Mouse (Mus musculus) embryo, embryonic 11 days (tissue): ENCODE measurements around the gene Jchain.

Source experiments
- DNase-seq: peaks from one replicate; pipeline ENCODE4 v3.0.0-alpha.2; 2015

The Jchain gene

DNA sequence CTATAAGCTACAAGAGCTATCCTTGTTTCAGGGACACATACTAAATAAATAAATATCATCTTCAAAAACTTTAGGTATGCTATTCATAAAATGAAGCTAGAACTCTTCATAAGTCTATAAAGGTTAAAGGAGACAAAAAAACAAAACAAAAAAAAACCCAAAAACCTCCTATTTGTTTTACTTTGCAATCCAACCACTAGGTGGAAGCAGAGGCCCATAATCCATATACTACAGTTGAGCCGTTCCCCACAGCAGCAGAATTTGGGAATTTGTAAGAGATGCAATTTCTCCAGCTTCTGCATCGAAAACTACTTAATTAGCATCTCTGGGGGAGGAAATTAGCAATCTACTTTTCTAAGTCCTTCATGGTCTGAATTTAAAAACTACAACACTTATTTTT is 8.5 kb downstream of the Jchain start:
- DNase-seq, result peak; percentile 72

GRCm38 (mm10) chr5:88508990-88509389 is 18.7 kb downstream of the Jchain start:
- no peak for DNase-seq

DNA sequence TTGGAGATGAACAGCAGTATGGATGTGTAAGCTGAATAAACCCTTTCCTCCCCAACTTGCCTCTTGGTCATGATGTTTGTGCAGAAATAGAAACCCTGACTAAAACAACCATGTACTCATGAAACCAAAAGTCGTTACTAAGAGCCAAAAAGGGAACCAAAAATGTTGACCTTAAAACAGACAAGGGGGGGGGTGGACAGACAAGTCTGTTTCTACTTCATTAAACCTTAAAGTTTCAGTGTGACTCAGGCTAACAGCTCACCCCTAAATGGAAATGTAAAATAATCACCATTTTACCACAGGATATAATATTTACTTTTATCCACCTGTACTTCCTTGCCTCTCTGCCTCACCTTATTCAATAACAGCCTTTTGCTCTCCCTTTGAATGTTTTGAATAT is 19.1 kb downstream of the Jchain start:
- DNase-seq, result no peak

DNA sequence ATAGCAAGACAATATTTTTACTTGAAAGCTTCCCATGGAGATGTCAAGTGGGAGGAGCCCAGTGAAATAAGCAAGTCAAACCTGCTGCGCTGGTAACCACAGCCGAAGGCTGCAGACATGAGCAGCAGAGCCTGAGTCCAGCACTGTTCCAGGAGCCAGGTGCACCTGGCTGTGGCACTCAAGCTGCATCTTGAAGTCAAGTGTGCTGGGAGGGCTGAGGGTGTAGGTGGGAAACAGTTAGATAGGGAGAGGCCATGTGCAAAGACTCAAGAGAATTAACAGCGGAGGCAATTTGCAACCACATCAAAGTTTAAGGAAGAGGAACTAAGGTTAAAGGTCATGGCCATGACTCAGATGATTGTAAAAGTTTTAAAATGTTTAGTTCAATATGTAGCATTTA is 27.9 kb downstream of the Jchain start:
- DNase-seq, result no peak

GRCm38 (mm10) chr5:88491111-88491510 is 36.6 kb downstream of the Jchain start:
- DNase-seq, result no peak

DNA sequence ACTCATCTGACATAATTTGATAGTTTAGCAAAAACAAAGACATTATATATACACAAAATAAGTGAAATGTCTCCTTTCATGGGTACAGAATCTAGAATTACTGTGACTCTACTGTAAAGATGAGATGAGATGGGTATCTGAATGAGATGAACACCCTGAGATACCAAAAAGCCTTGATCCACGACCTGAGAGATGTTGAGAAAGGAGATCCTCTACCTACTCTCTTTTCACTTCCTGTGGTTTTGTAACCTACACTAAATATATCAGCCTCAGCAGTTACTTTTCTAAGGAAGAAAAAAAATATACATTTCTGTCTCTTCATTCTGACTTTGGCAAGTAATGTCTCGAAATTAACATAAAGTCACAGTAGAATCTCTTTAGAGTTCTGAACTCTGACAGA is 38.7 kb downstream of the Jchain start:
- DNase-seq, result no peak

- no peak for DNase-seq
These were observed 40.0 kb downstream of the Jchain start, which contains the start of gene Enam for GRCm38 (mm10) chr5:88487675-88488074. Gene Enam (plus strand): TSS chr5:88487975.
